Mouse (Mus musculus): ENCODE data around the gene Phf21b. TPM values are rescaled to one million over a fixed set of nuclear protein-coding genes. Genes with fewer than 3 reads are reported as not detected.

The Phf21b gene
- polyA plus RNA-seq, 1 experiment from 2014 or later, result 0.14 TPM

DNA sequence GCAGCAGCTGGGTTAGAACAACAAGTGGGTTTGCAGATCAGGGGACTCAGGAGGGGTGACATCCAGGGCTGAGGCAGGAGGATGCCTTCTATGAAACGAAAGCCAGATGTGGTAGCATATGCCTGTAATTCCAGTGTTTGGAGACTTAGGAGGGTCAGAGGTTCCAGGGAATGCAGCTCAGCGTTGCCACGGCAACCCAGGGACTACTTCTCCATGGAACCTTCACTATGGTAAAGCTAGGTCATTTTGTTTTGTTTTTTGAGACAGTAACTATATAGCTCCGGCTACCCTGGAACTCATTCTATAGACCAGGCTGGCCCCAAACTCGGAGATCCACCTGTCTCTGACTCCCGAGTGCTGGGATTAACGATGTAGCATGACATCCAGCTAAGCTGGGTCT lies 117.6 kb downstream of the Phf21b start:
- Histone ChIP-seq H3K36me3 (ENCODE audit: inconsistent target) (no peaks in the 10 kb centered on the region), H3K27ac (no peak overlapping the region), H3K4me3 (ENCODE audit: inconsistent target) (no peak overlapping the region), H3K79me2 (ENCODE audit: inconsistent target) (no peaks in the 10 kb centered on the region)
- WGBS (ENCODE audit: missing documents), result 86% methylated on average over 7 of the region's 7 CpGs

DNA sequence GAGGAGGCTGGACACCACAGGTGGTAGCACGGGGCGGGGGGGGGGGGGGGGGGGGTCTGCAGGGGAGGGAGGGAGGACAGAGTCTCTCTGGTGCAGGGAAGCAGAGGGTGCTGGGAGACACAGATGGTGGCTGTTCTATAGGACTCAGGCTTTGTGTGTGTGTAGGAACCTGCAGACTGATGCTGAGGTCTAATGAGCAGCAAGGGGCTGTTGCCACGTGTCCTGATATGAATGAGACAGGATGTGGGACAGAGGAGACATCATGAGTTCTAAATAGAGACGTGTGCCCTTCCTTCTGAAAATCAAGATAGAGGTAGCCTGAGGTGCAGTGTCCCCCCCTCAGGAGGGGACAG lies 118.9 kb downstream of the Phf21b start:
- Histone ChIP-seq H3K4me3 (ENCODE audit: inconsistent target) (no peak overlapping the region), H3K27ac (no peak overlapping the region), H3K36me3 (ENCODE audit: inconsistent target) (no peaks in the 10 kb centered on the region), H3K79me2 (ENCODE audit: inconsistent target) (no peaks in the 10 kb centered on the region)
- WGBS (ENCODE audit: missing documents), result 61% methylated on average over 2 of the region's 4 CpGs

GRCm38 (mm10) chr15:84736346-84736993 lies 119.4 kb downstream of the Phf21b start:
- Histone ChIP-seq H3K79me2 (ENCODE audit: inconsistent target) (no peaks in the 10 kb centered on the region), H3K27ac (no peak overlapping the region), H3K36me3 (ENCODE audit: inconsistent target) (no peaks in the 10 kb centered on the region), H3K4me3 (ENCODE audit: inconsistent target) (no peak overlapping the region)
- 91% methylated on average over 11 of the region's 11 CpGs for WGBS (ENCODE audit: missing documents)

Other genes starting within 250 kb of the Phf21b start
- gene Prr5, start 186.4 kb downstream of the Phf21b start, polyA plus RNA-seq (2018), result 1.0 to 1.4 TPM (median 1.3 TPM) in 3 replicates
- gene Arhgap8, start 136.0 kb downstream of the Phf21b start, polyA plus RNA-seq (2018), result not detected in 3 replicates
- 0.15 to 0.34 TPM (median 0.26 TPM) in 3 replicates for gene Gm29666, start 64.0 kb upstream of the Phf21b start, polyA plus RNA-seq (2018)
- gene Nup50, start 67.4 kb upstream of the Phf21b start, polyA plus RNA-seq (2018), result 36.1 to 79.2 TPM (median 38.4 TPM) in 3 replicates
- gene 5031439G07Rik, start 132.5 kb upstream of the Phf21b start, polyA plus RNA-seq (2018), result 96.5 to 136 TPM (median 117 TPM) in 3 replicates
- gene Upk3a, start 161.1 kb upstream of the Phf21b start, polyA plus RNA-seq (2018), result not detected in 3 replicates
- gene Fam118a, start 172.9 kb upstream of the Phf21b start, polyA plus RNA-seq (2018), result 5.4 to 11.3 TPM (median 6.8 TPM) in 3 replicates

All from macrophage (primary cell).